ENCODE assay signal across 8 mouse cellular contexts in genomic region chr3:108158383-108159037, GRCm38 (mm10). TPM values are rescaled to one million over a fixed set of nuclear protein-coding genes. Genes with fewer than 3 reads are reported as not detected.
A peak's percentile ranks its signal among the peaks of the same experiment; 100 is the strongest.
DNase-seq lines count a peak whose midpoint lies in the region; ATAC-seq and TF ChIP-seq lines count a peak whose summit lies in the region.
"Had no signal": no experiment of that assay in that cellular context is flagged by ENCODE, and none has a peak within 500 bp of the region (broad histone marks: within the 10 kb centered on the region; RNA-seq: fewer than 3 reads in every experiment).

No protein-coding gene starts in this region.

- H3K36me3 ChIP-seq in forebrain, embryonic 11.5 days (ENCODE audit: control insufficient read depth, insufficient read depth, low read length), result no peaks in the 10 kb centered on the region
- no peaks in the 10 kb centered on the region for H3K36me3 ChIP-seq in heart, embryonic 11.5 days (ENCODE audit: control insufficient read depth, insufficient read depth, low read length)
- no peaks in the 10 kb centered on the region for H3K36me3 ChIP-seq in thymus, adult 2 months (ENCODE audit: control insufficient read depth, insufficient read depth, low read length)

- no peak overlapping the region for H3K27ac ChIP-seq in forebrain, embryonic 11.5 days (ENCODE audit: low read depth, low read length)
- H3K27ac ChIP-seq in heart, embryonic 11.5 days (ENCODE audit: low read depth, low read length), result peak overlapping the region; percentile 80
- no peak overlapping the region for H3K27ac ChIP-seq in thymus, adult 2 months (ENCODE audit: control insufficient read depth, insufficient read depth, low read length)

- no peak for TF ChIP-seq CTCF in thymus, adult 2 months (IDR thresholded peaks at IDR 0.05; ENCODE audit: borderline replicate concordance, control insufficient read depth, extremely low read depth, insufficient read depth, low read length, poor library complexity)

- no peaks in the 10 kb centered on the region for H3K9me3 ChIP-seq in forebrain, embryonic 11.5 days (ENCODE audit: control insufficient read depth, low read length)
- H3K9me3 ChIP-seq in heart, embryonic 11.5 days (replicated peaks; ENCODE audit: control insufficient read depth, low read length), result no peaks in the 10 kb centered on the region

- TF ChIP-seq POLR2A in thymus, adult 2 months (IDR thresholded peaks at IDR 0.05; ENCODE audit: control insufficient read depth, extremely low read depth, insufficient read depth, low read length, poor library complexity), result no peak

- no peak overlapping the region for H3K4me2 ChIP-seq in forebrain, embryonic 11.5 days (ENCODE audit: low read depth, low read length, severe bottlenecking)
- peak overlapping the region; percentile 46 for H3K4me2 ChIP-seq in heart, embryonic 11.5 days

- H3K4me3 ChIP-seq in forebrain, embryonic 11.5 days (ENCODE audit: low read depth, low read length), result no peak overlapping the region
- no peak overlapping the region for H3K4me3 ChIP-seq in heart, embryonic 11.5 days (ENCODE audit: low read depth, low read length)
- no peak overlapping the region for H3K4me3 ChIP-seq in thymus, adult 2 months (ENCODE audit: control insufficient read depth, insufficient read depth, low read length)

- no peaks in the 10 kb centered on the region for H3K4me1 ChIP-seq in forebrain, embryonic 11.5 days (replicated peaks; ENCODE audit: control insufficient read depth, insufficient read depth, low read length)
- H3K4me1 ChIP-seq in heart, embryonic 11.5 days (ENCODE audit: control insufficient read depth, insufficient read depth, low read length), result peaks cover 14% of the 10 kb centered on the region
- no peaks in the 10 kb centered on the region for H3K4me1 ChIP-seq in thymus, adult 2 months (replicated peaks; ENCODE audit: control insufficient read depth, insufficient read depth, low read length)

- H3K9ac ChIP-seq in forebrain, embryonic 11.5 days (ENCODE audit: low read length), result no peak overlapping the region; the same call in 1 of the 2 replicates
- peak overlapping the region; percentile 12; the same call in 1 of the 2 replicates for H3K9ac ChIP-seq in heart, embryonic 11.5 days (ENCODE audit: low read depth, low read length)

- WGBS in forebrain, embryonic 11.5 days, result 52% methylated on average over 9 of the region's 9 CpGs
- 42% methylated on average over 9 of the region's 9 CpGs for WGBS in heart, embryonic 11.5 days (ENCODE audit: insufficient replicate concordance)
- WGBS in thymus, adult 2 months, result 90% methylated on average over 9 of the region's 9 CpGs

- DNase-seq in forebrain, embryonic 11.5 days (ENCODE audit: low spot score), result no peak
- DNase-seq in layer of hippocampus, postnatal 25 days (ENCODE audit: extremely low spot score in 1 of 2, low spot score in 1 of 2), result peak; percentile 28 to 46
- DNase-seq in retina, postnatal 1 day, result peak; percentile 51
- no peak for DNase-seq in cerebellum, adult 9-10 months
- no peak for DNase-seq in thymus, postnatal 36 days
- no peak for DNase-seq in thymus, adult 2 months
- DNase-seq: liver had no signal

- ATAC-seq in forebrain, embryonic 11.5 days (replicated peaks; ENCODE audit: low FRiP score), result peak; percentile 46
- peak; percentile 47 for ATAC-seq in heart, embryonic 11.5 days (replicated peaks; ENCODE audit: insufficient number of reproducible peaks, low FRiP score, low TSS enrichment)

- H3K27me3 ChIP-seq in forebrain, embryonic 11.5 days (ENCODE audit: control insufficient read depth, insufficient read depth, low read length), result no peaks in the 10 kb centered on the region
- H3K27me3 ChIP-seq in heart, embryonic 11.5 days (ENCODE audit: control insufficient read depth, insufficient read depth, low read length), result no peaks in the 10 kb centered on the region
- no peaks in the 10 kb centered on the region for H3K27me3 ChIP-seq in thymus, adult 2 months (ENCODE audit: control insufficient read depth, insufficient read depth, low read length)

RNA-seq across cellular contexts. Expression of gene Gpr61, which starts 3.8 kb away (rescaled TPM):
- polyA plus RNA-seq in forebrain, embryonic 11.5 days (2014; fragmentation: Nextera tagmentation; extraction: Ambion mirVana), result 0.25 and 0.32 TPM in 2 replicates
- 0.13 and 0.16 TPM in 2 replicates for polyA plus RNA-seq in heart, embryonic 11.5 days (2014; fragmentation: Nextera tagmentation; extraction: Ambion mirVana)
- 10 to 100 TPM; 15.2 to 18.6 TPM for total RNA-seq in layer of hippocampus, postnatal 25 days (2021)
- polyA plus RNA-seq in thymus, adult 2 months (2012; rRNA removed), result not detected in 2 replicates

RNA-seq across cellular contexts. Expression of gene Gnai3, which starts 12.6 kb away (rescaled TPM):
- 210 and 213 TPM in 2 replicates for polyA plus RNA-seq in forebrain, embryonic 11.5 days (2014; fragmentation: Nextera tagmentation; extraction: Ambion mirVana)
- polyA plus RNA-seq in heart, embryonic 11.5 days (2014; fragmentation: Nextera tagmentation; extraction: Ambion mirVana), result 91.3 and 102 TPM in 2 replicates
- total RNA-seq in layer of hippocampus, postnatal 25 days (2021), result 10 to 100 TPM; 31.6 to 31.9 TPM
- polyA plus RNA-seq in thymus, adult 2 months (2012; rRNA removed), result 34.3 and 35.7 TPM in 2 replicates

RNA-seq across cellular contexts. Expression of gene Amigo1, which starts 27.6 kb away (rescaled TPM):
- polyA plus RNA-seq in forebrain, embryonic 11.5 days (2014; fragmentation: Nextera tagmentation; extraction: Ambion mirVana), result 4.2 and 5.2 TPM in 2 replicates
- polyA plus RNA-seq in heart, embryonic 11.5 days (2014; fragmentation: Nextera tagmentation; extraction: Ambion mirVana), result 1.3 and 1.9 TPM in 2 replicates
- 10 to 100 TPM; 66.8 to 67.7 TPM for total RNA-seq in layer of hippocampus, postnatal 25 days (2021)
- 10.8 and 11.2 TPM in 2 replicates for polyA plus RNA-seq in thymus, adult 2 months (2012; rRNA removed)

RNA-seq across cellular contexts. Expression of gene Cyb561d1, which starts 42.5 kb away (rescaled TPM):
- 3.1 and 3.2 TPM in 2 replicates for polyA plus RNA-seq in forebrain, embryonic 11.5 days (2014; fragmentation: Nextera tagmentation; extraction: Ambion mirVana)
- 1.7 and 2.0 TPM in 2 replicates for polyA plus RNA-seq in heart, embryonic 11.5 days (2014; fragmentation: Nextera tagmentation; extraction: Ambion mirVana)
- total RNA-seq in layer of hippocampus, postnatal 25 days (2021), result 10 to 100 TPM; 14.3 to 17.1 TPM
- 21.9 and 23.0 TPM in 2 replicates for polyA plus RNA-seq in thymus, adult 2 months (2012; rRNA removed)

RNA-seq across cellular contexts. Expression of gene Atxn7l2, which starts 52.2 kb away (rescaled TPM):
- polyA plus RNA-seq in forebrain, embryonic 11.5 days (2014; fragmentation: Nextera tagmentation; extraction: Ambion mirVana), result 22.3 and 24.3 TPM in 2 replicates
- 7.1 and 8.4 TPM in 2 replicates for polyA plus RNA-seq in heart, embryonic 11.5 days (2014; fragmentation: Nextera tagmentation; extraction: Ambion mirVana)
- 10 to 100 TPM; 19.5 to 31.1 TPM for total RNA-seq in layer of hippocampus, postnatal 25 days (2021)
- polyA plus RNA-seq in thymus, adult 2 months (2012; rRNA removed), result 38.0 and 38.8 TPM in 2 replicates

Comparison
In these comparisons a context has a peak if more than half of its experiments do, and no peak if none do; other contexts are left out.
1. DNase-seq: peak in layer of hippocampus, postnatal 25 days (2 of 2) and retina, postnatal 1 day (single experiment); none in forebrain, embryonic 11.5 days (single experiment), cerebellum, adult 9-10 months (single experiment), thymus, postnatal 36 days (0 of 2) and thymus, adult 2 months (single experiment).